Mouse (Mus musculus) forebrain, embryonic 13.5 days (tissue): ENCODE measurements at regions not wholly inside any gene's neighbourhood (a gene's known extent, or its start where the extent isn't known, plus 50 kb on each side); places are given as distances from the start of the nearest gene placed in this dataset.

Experiments
- ATAC-seq: fragments of 200-750 bp; cut with Nextera tagmentation; 2 replicates; pipeline ENCODE4 v1.8.0; 2017
- H3K27ac ChIP-seq: fragments of 300-500 bp; sonication (generic); 2 replicates; pipeline ENCODE4 v1.5.1; 2015; ENCODE audit warnings: inconsistent platforms, mild to moderate bottlenecking, moderate library complexity
- H3K27me3 ChIP-seq: fragments of 300-500 bp; sonication (generic); 2 replicates; pipeline ENCODE4 v1.6.1; 2015; ENCODE audit warnings: mild to moderate bottlenecking, inconsistent platforms
- H3K36me3 ChIP-seq: fragments of 300-500 bp; sonication (generic); 2 replicates; pipeline ENCODE4 v1.6.1; 2015; ENCODE audit warnings: mild to moderate bottlenecking, inconsistent platforms; ENCODE audit not compliant: poor library complexity, severe bottlenecking
- H3K4me1 ChIP-seq: fragments of 300-500 bp; sonication (generic); 2 replicates; pipeline ENCODE4 v1.6.1; 2015; ENCODE audit warnings: inconsistent platforms
- H3K4me2 ChIP-seq: fragments of 300-500 bp; sonication (generic); 2 replicates; pipeline ENCODE4 v1.6.1; 2015; ENCODE audit warnings: inconsistent platforms, mild to moderate bottlenecking, moderate library complexity
- H3K4me3 ChIP-seq: fragments of 300-500 bp; sonication (generic); 2 replicates; pipeline ENCODE4 v1.5.1; 2015; ENCODE audit warnings: mild to moderate bottlenecking, inconsistent platforms
- H3K9ac ChIP-seq: fragments of 300-500 bp; sonication (generic); 2 replicates; pipeline ENCODE4 v1.6.1; 2015; ENCODE audit warnings: mild to moderate bottlenecking, inconsistent platforms
- H3K9me3 ChIP-seq: fragments of 300-500 bp; sonication (generic); replicated peaks from 2 replicates; pipeline ENCODE4 v1.6.1; 2016; ENCODE audit warnings: inconsistent platforms
- WGBS: fragments of 180-500 bp; shearing (Covaris S2); methylation state at CpG from one replicate; pipeline ENCODE4 v1.1.7; 2015; 5-methylcytosine and 5-hydroxymethylcytosine counted together

GRCm38 (mm10) chr14:80492043-80492900 lies 508.4 kb downstream of the Olfm4 start:
- Histone ChIP-seq H3K4me3 (no peak overlapping the region), H3K27ac (no peak overlapping the region), H3K9ac (no peak overlapping the region), H3K4me1 (peaks cover 9% of the 10 kb centered on the region), H3K36me3 (no peaks in the 10 kb centered on the region), H3K27me3 (no peaks in the 10 kb centered on the region), H3K9me3 (no peaks in the 10 kb centered on the region), H3K4me2 (no peak overlapping the region)
- 27% methylated on average over 10 of the region's 10 CpGs for WGBS
- no peak; the same call in 1 of the 2 replicates for ATAC-seq

- WGBS = 64% methylated on average over 4 of the region's 4 CpGs
- H3K27me3 ChIP-seq = no peaks in the 10 kb centered on the region
- H3K9ac ChIP-seq = no peak overlapping the region
- no peak overlapping the region for H3K4me2 ChIP-seq
- peaks cover 9% of the 10 kb centered on the region for H3K4me1 ChIP-seq
- H3K36me3 ChIP-seq = no peaks in the 10 kb centered on the region
- H3K27ac ChIP-seq = no peak overlapping the region
- H3K4me3 ChIP-seq = no peak overlapping the region
- no peaks in the 10 kb centered on the region for H3K9me3 ChIP-seq
- no peak for ATAC-seq
These were observed 509.0 kb downstream of the Olfm4 start for GRCm38 (mm10) chr14:80492901-80493279.

GRCm38 (mm10) chr14:80504351-80504750 lies 520.5 kb downstream of the Olfm4 start:
- WGBS = 98% methylated on average over 2 of the region's 2 CpGs
- Histone ChIP-seq H3K27me3 (no peaks in the 10 kb centered on the region), H3K4me2 (no peak overlapping the region), H3K36me3 (no peaks in the 10 kb centered on the region), H3K27ac (no peak overlapping the region), H3K4me3 (no peak overlapping the region), H3K9me3 (no peaks in the 10 kb centered on the region), H3K9ac (no peak overlapping the region), H3K4me1 (no peaks in the 10 kb centered on the region)
- ATAC-seq = no peak

- no peak overlapping the region for H3K9ac ChIP-seq
- H3K4me1 ChIP-seq = no peaks in the 10 kb centered on the region
- no peaks in the 10 kb centered on the region for H3K27me3 ChIP-seq
- H3K27ac ChIP-seq = no peak overlapping the region
- whole genome bisulfite sequencing = 92% methylated on average over 2 of the region's 2 CpGs
- H3K36me3 ChIP-seq = no peaks in the 10 kb centered on the region
- ATAC-seq = no peak
- H3K9me3 ChIP-seq = no peaks in the 10 kb centered on the region
- H3K4me2 ChIP-seq = no peak overlapping the region
- H3K4me3 ChIP-seq = no peak overlapping the region
These were observed 532.7 kb downstream of the Olfm4 start for GRCm38 (mm10) chr14:80516626-80517025.

- Histone ChIP-seq H3K4me1 (no peaks in the 10 kb centered on the region), H3K9ac (no peak overlapping the region), H3K9me3 (no peaks in the 10 kb centered on the region), H3K27me3 (no peaks in the 10 kb centered on the region), H3K27ac (no peak overlapping the region), H3K36me3 (no peaks in the 10 kb centered on the region), H3K4me3 (no peak overlapping the region), H3K4me2 (no peak overlapping the region)
- no peak for ATAC-seq
- 74% methylated on average over 1 of the region's 1 CpGs for WGBS
These were observed 537.3 kb downstream of the Olfm4 start for GRCm38 (mm10) chr14:80521216-80521615.

- H3K27ac ChIP-seq = no peak overlapping the region
- WGBS = 81% methylated on average over 1 of the region's 1 CpGs
- no peak overlapping the region for H3K4me2 ChIP-seq
These were observed 537.8 kb downstream of the Olfm4 start for GRCm38 (mm10) chr14:80521631-80522030.

GRCm38 (mm10) chr14:80522536-80522935 lies 538.7 kb downstream of the Olfm4 start:
- Histone ChIP-seq H3K4me3 (no peak overlapping the region), H3K36me3 (no peaks in the 10 kb centered on the region), H3K4me1 (no peaks in the 10 kb centered on the region), H3K4me2 (no peak overlapping the region), H3K27me3 (no peaks in the 10 kb centered on the region), H3K9me3 (no peaks in the 10 kb centered on the region), H3K9ac (no peak overlapping the region), H3K27ac (no peak overlapping the region)
- ATAC-seq = no peak
- 85% methylated on average over 3 of the region's 3 CpGs for WGBS

More at GRCm38 (mm10) chr14:80521631-80522030, 537.8 kb downstream of the Olfm4 start:
- H3K4me1 ChIP-seq = no peaks in the 10 kb centered on the region
- no peak overlapping the region for H3K4me3 ChIP-seq
- no peaks in the 10 kb centered on the region for H3K36me3 ChIP-seq
- H3K27me3 ChIP-seq = no peaks in the 10 kb centered on the region
- H3K9me3 ChIP-seq = no peaks in the 10 kb centered on the region
- no peak overlapping the region for H3K9ac ChIP-seq
- ATAC-seq = no peak

- Histone ChIP-seq H3K4me2 (no peak overlapping the region), H3K4me1 (peaks cover 6% of the 10 kb centered on the region; the same call in 1 of the 2 replicates), H3K4me3 (no peak overlapping the region), H3K27me3 (no peaks in the 10 kb centered on the region), H3K9ac (no peak overlapping the region), H3K9me3 (no peaks in the 10 kb centered on the region), H3K27ac (no peak overlapping the region), H3K36me3 (no peaks in the 10 kb centered on the region)
- no peak for ATAC-seq
- WGBS = 14% methylated on average over 9 of the region's 9 CpGs
These were observed 544.6 kb downstream of the Olfm4 start for GRCm38 (mm10) chr14:80528419-80529028.

- no peak overlapping the region for H3K27ac ChIP-seq
- no peak overlapping the region for H3K4me3 ChIP-seq
- peaks cover 11% of the 10 kb centered on the region; the same call in 1 of the 2 replicates for H3K4me1 ChIP-seq
- H3K9me3 ChIP-seq = no peaks in the 10 kb centered on the region
- WGBS = 19% methylated on average over 7 of the region's 7 CpGs
- ATAC-seq = peak; percentile 78; the same call in 1 of the 2 replicates
- no peaks in the 10 kb centered on the region for H3K36me3 ChIP-seq
- H3K9ac ChIP-seq = no peak overlapping the region
- no peaks in the 10 kb centered on the region for H3K27me3 ChIP-seq
- 0 out of 2 replicates have a peak overlapping the region, but pooled peaks have one; percentile 11 for H3K4me2 ChIP-seq
These were observed 552.3 kb downstream of the Olfm4 start for GRCm38 (mm10) chr14:80536044-80536745.

GRCm38 (mm10) chr14:80559950-80560349 lies 576.1 kb downstream of the Olfm4 start:
- Histone ChIP-seq H3K36me3 (no peaks in the 10 kb centered on the region), H3K9ac (no peak overlapping the region), H3K4me3 (no peak overlapping the region), H3K27me3 (no peaks in the 10 kb centered on the region), H3K9me3 (no peaks in the 10 kb centered on the region), H3K4me1 (no peaks in the 10 kb centered on the region), H3K4me2 (no peak overlapping the region), H3K27ac (no peak overlapping the region)
- 62% methylated on average over 11 of the region's 11 CpGs for WGBS
- ATAC-seq = no peak
